Mouse (Mus musculus): Measurements from ENCODE around the gene Rbfox3. TPM values are rescaled to one million over a fixed set of nuclear protein-coding genes. Genes with fewer than 3 reads are reported as not detected.

Gene Rbfox3
- polyA plus RNA-seq, 1 experiment from 2014 or later = 77.9 TPM

GRCm38 (mm10) chr11:118768441-118768840 lies 143.0 kb downstream of the Rbfox3 start:
- H3K4me3 ChIP-seq = no peak overlapping the region
- no peaks in the 10 kb centered on the region for H3K36me3 ChIP-seq
- peak overlapping the region; percentile 62 for H3K27ac ChIP-seq (replicated peaks)
- ATAC-seq (ENCODE audit: low FRiP score, low read depth) = no peak
- H3K4me2 ChIP-seq = no peak overlapping the region
- H3K9ac ChIP-seq = no peak overlapping the region
- no peaks in the 10 kb centered on the region for H3K9me3 ChIP-seq
- 78% methylated on average over 3 of the region's 3 CpGs for WGBS
- H3K27me3 ChIP-seq = no peaks in the 10 kb centered on the region
- peaks cover 65% of the 10 kb centered on the region for H3K4me1 ChIP-seq (replicated peaks)

- no peaks in the 10 kb centered on the region for H3K9me3 ChIP-seq
- H3K4me1 ChIP-seq (replicated peaks) = peaks cover 55% of the 10 kb centered on the region
- no peak overlapping the region for H3K4me3 ChIP-seq
- H3K27ac ChIP-seq (replicated peaks) = peak overlapping the region; percentile 26
- H3K27me3 ChIP-seq = no peaks in the 10 kb centered on the region
- no peak overlapping the region for H3K9ac ChIP-seq
- WGBS = 55% methylated on average over 4 of the region's 4 CpGs
- H3K36me3 ChIP-seq = no peaks in the 10 kb centered on the region
- H3K4me2 ChIP-seq = no peak overlapping the region
- ATAC-seq (ENCODE audit: low FRiP score, low read depth) = no peak
Measured at GRCm38 (mm10) chr11:118767411-118767810, 144.0 kb downstream of the Rbfox3 start.

- Histone ChIP-seq H3K4me1 (replicated peaks) (peaks cover 21% of the 10 kb centered on the region), H3K9ac (no peak overlapping the region), H3K9me3 (no peaks in the 10 kb centered on the region), H3K27me3 (no peaks in the 10 kb centered on the region), H3K36me3 (no peaks in the 10 kb centered on the region), H3K4me3 (no peak overlapping the region), H3K4me2 (no peak overlapping the region), H3K27ac (replicated peaks) (peak overlapping the region; percentile 67)
- 49% methylated on average over 12 of the region's 12 CpGs for WGBS
- ATAC-seq (ENCODE audit: low FRiP score, low read depth) = peak; percentile 45; the same call in 1 of the 2 replicates
Measured at GRCm38 (mm10) chr11:118760296-118760988, 151.0 kb downstream of the Rbfox3 start.

GRCm38 (mm10) chr11:118759228-118759627 lies 152.2 kb downstream of the Rbfox3 start:
- no peak for ATAC-seq (ENCODE audit: low FRiP score, low read depth)
- H3K27ac ChIP-seq (replicated peaks) = no peak overlapping the region
- WGBS = 94% methylated on average over 8 of the region's 8 CpGs

GRCm38 (mm10) chr11:118758277-118758990 lies 153.0 kb downstream of the Rbfox3 start:
- no peaks in the 10 kb centered on the region for H3K27me3 ChIP-seq
- H3K9me3 ChIP-seq = no peaks in the 10 kb centered on the region
- no peak overlapping the region for H3K9ac ChIP-seq
- WGBS = 85% methylated on average over 10 of the region's 10 CpGs
- peaks cover 40% of the 10 kb centered on the region for H3K4me1 ChIP-seq (replicated peaks)
- no peak for ATAC-seq (ENCODE audit: low FRiP score, low read depth)
- no peaks in the 10 kb centered on the region for H3K36me3 ChIP-seq
- no peak overlapping the region for H3K4me3 ChIP-seq
- H3K4me2 ChIP-seq = no peak overlapping the region
- H3K27ac ChIP-seq (replicated peaks) = no peak overlapping the region; the same call in 1 of the 2 replicates

More at GRCm38 (mm10) chr11:118759228-118759627, 152.2 kb downstream of the Rbfox3 start:
- H3K4me3 ChIP-seq = no peak overlapping the region
- no peaks in the 10 kb centered on the region for H3K9me3 ChIP-seq
- no peaks in the 10 kb centered on the region for H3K36me3 ChIP-seq
- no peaks in the 10 kb centered on the region for H3K27me3 ChIP-seq
- H3K4me1 ChIP-seq (replicated peaks) = peaks cover 33% of the 10 kb centered on the region
- H3K4me2 ChIP-seq = no peak overlapping the region
- no peak overlapping the region for H3K9ac ChIP-seq

GRCm38 (mm10) chr11:118757488-118757887 lies 153.9 kb downstream of the Rbfox3 start:
- H3K4me1 ChIP-seq (replicated peaks) = peaks cover 45% of the 10 kb centered on the region
- H3K4me2 ChIP-seq = no peak overlapping the region
- 61% methylated on average over 1 of the region's 1 CpGs for WGBS
- H3K9me3 ChIP-seq = no peaks in the 10 kb centered on the region
- H3K36me3 ChIP-seq = no peaks in the 10 kb centered on the region
- no peaks in the 10 kb centered on the region for H3K27me3 ChIP-seq
- ATAC-seq (ENCODE audit: low FRiP score, low read depth) = no peak
- no peak overlapping the region for H3K27ac ChIP-seq (replicated peaks)
- H3K9ac ChIP-seq = no peak overlapping the region
- no peak overlapping the region for H3K4me3 ChIP-seq

- Histone ChIP-seq H3K4me3 (no peak overlapping the region), H3K9ac (no peak overlapping the region), H3K27me3 (no peaks in the 10 kb centered on the region), H3K4me1 (replicated peaks) (peaks cover 53% of the 10 kb centered on the region), H3K27ac (replicated peaks) (peak overlapping the region; percentile 30), H3K9me3 (no peaks in the 10 kb centered on the region), H3K36me3 (no peaks in the 10 kb centered on the region), H3K4me2 (no peak overlapping the region)
- 51% methylated on average over 17 of the region's 17 CpGs for WGBS
- ATAC-seq (ENCODE audit: low FRiP score, low read depth) = no peak
Measured at GRCm38 (mm10) chr11:118755003-118755402, 156.4 kb downstream of the Rbfox3 start.

- H3K9me3 ChIP-seq = no peaks in the 10 kb centered on the region
- H3K4me1 ChIP-seq (replicated peaks) = peaks cover 48% of the 10 kb centered on the region
- no peak overlapping the region for H3K9ac ChIP-seq
- H3K27ac ChIP-seq (replicated peaks) = peak overlapping the region; percentile 30; the same call in 1 of the 2 replicates
- H3K4me3 ChIP-seq = no peak overlapping the region
- H3K4me2 ChIP-seq = no peak overlapping the region
- 34% methylated on average over 4 of the region's 4 CpGs for WGBS
- no peaks in the 10 kb centered on the region for H3K36me3 ChIP-seq
- no peak for ATAC-seq (ENCODE audit: low FRiP score, low read depth)
- H3K27me3 ChIP-seq = no peaks in the 10 kb centered on the region
Measured at GRCm38 (mm10) chr11:118754535-118754934, 156.9 kb downstream of the Rbfox3 start.

- Histone ChIP-seq H3K4me1 (replicated peaks) (peaks cover 58% of the 10 kb centered on the region), H3K4me3 (no peak overlapping the region), H3K9me3 (no peaks in the 10 kb centered on the region), H3K27me3 (no peaks in the 10 kb centered on the region), H3K4me2 (no peak overlapping the region), H3K9ac (no peak overlapping the region), H3K36me3 (no peaks in the 10 kb centered on the region), H3K27ac (replicated peaks) (peak overlapping the region; percentile 57)
- WGBS = 34% methylated on average over 7 of the region's 7 CpGs
- ATAC-seq (ENCODE audit: low FRiP score, low read depth) = peak; percentile 55; the same call in 1 of the 2 replicates
Measured at GRCm38 (mm10) chr11:118751879-118752616, 159.3 kb downstream of the Rbfox3 start.

- 66% methylated on average over 11 of the region's 11 CpGs for WGBS
- Histone ChIP-seq H3K9me3 (no peaks in the 10 kb centered on the region), H3K27ac (replicated peaks) (0 out of 2 replicates have a peak overlapping the region, but pooled peaks have one; percentile 28), H3K4me1 (replicated peaks) (peaks cover 69% of the 10 kb centered on the region), H3K36me3 (no peaks in the 10 kb centered on the region), H3K4me2 (no peak overlapping the region), H3K9ac (no peak overlapping the region), H3K4me3 (no peak overlapping the region), H3K27me3 (no peaks in the 10 kb centered on the region)
- ATAC-seq (ENCODE audit: low FRiP score, low read depth) = no peak
Measured at GRCm38 (mm10) chr11:118750745-118751330, 160.6 kb downstream of the Rbfox3 start.

GRCm38 (mm10) chr11:118749541-118749940 lies 161.9 kb downstream of the Rbfox3 start:
- Histone ChIP-seq H3K27ac (replicated peaks) (no peak overlapping the region), H3K4me1 (replicated peaks) (peaks cover 70% of the 10 kb centered on the region), H3K4me2 (no peak overlapping the region), H3K4me3 (no peak overlapping the region), H3K9me3 (no peaks in the 10 kb centered on the region), H3K36me3 (no peaks in the 10 kb centered on the region), H3K27me3 (no peaks in the 10 kb centered on the region), H3K9ac (no peak overlapping the region)
- no peak for ATAC-seq (ENCODE audit: low FRiP score, low read depth)
- 88% methylated on average over 1 of the region's 1 CpGs for WGBS

All from hindbrain, embryonic 15.5 days (tissue).